Mouse (Mus musculus): Measurements from ENCODE around the gene Atp2a1.

- no peak for TF ChIP-seq POLR2A (IDR thresholded peaks at IDR 0.05; ENCODE audit: low read depth, low read length)
- TF ChIP-seq CTCF (IDR thresholded peaks at IDR 0.05; ENCODE audit: borderline replicate concordance, insufficient read depth, low read length), result no peak
Observed at GRCm38 (mm10) chr7:126461626-126462025, 1.3 kb downstream of the Atp2a1 start.
